Mouse (Mus musculus): ENCODE data around the gene Fdxr. TPM values are rescaled to one million over a fixed set of nuclear protein-coding genes. Genes with fewer than 3 reads are reported as not detected.

The Fdxr gene
- total and polyA plus RNA-seq, 2 experiments from 2014 or later: 16.4 to 22.6 TPM

DNA sequence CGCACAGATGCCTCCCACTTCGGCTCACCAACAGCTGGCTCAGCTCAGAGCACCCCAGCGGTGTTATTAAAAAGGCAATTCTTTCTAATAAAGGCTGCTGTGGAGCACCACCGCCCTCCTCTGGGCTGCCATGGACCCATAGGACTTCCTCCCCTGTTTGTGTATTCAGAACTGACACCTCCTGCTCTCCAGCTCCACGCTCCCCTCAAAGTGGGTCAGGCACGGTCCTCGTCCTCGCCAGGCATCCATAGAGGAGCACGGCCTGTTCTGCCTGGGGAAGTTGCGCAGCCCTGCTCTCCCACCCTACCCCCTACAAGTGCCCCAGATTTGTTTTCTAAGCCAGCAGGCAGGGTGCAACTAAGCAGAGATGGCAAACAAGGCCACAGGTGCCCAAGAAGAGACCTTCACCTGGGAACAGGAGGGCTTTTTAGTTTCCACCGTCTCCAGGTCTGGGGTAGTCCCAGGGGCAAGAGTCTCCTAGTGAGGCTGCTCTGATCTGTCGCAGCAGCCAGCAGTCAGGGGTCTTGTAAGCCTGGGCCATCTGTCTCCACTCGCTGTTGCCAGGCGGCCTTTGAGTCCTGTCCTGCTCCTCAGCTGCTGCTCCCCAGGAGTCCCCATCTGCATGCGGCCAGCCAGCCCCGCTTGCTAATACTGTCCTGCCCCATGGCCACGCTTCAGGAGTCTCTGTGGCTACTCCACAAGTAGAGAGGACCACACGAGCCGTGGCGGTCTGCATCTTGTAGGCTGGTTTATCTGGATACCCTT, 43.1 kb downstream of the Fdxr start:
- ATAC-seq (peak; percentile 62), DNase-seq (ENCODE audit: low spot score) (peak; percentile 70)
- Histone ChIP-seq H3K27ac (peak overlapping the region; percentile 63), H3K9me3 (ENCODE audit: low read length) (no peaks in the 10 kb centered on the region), H3K4me2 (ENCODE audit: low read depth, low read length) (no peak overlapping the region), H3K27me3 (ENCODE audit: insufficient read depth, low read length) (no peaks in the 10 kb centered on the region), H3K9ac (replicated peaks; ENCODE audit: low read length) (no peak overlapping the region; the same call in 1 of the 2 replicates), H3K4me3 (ENCODE audit: low read length) (no peak overlapping the region), H3K36me3 (ENCODE audit: insufficient read depth, low read length) (no peaks in the 10 kb centered on the region), H3K4me1 (ENCODE audit: insufficient read depth, low read length) (peaks cover 29% of the 10 kb centered on the region; the same call in 1 of the 2 replicates)
- 33% methylated on average over 20 of the region's 20 CpGs for WGBS
- peak; percentile 56 for TF ChIP-seq CTCF (IDR thresholded peaks at IDR 0.05; ENCODE audit: low read depth)

DNA sequence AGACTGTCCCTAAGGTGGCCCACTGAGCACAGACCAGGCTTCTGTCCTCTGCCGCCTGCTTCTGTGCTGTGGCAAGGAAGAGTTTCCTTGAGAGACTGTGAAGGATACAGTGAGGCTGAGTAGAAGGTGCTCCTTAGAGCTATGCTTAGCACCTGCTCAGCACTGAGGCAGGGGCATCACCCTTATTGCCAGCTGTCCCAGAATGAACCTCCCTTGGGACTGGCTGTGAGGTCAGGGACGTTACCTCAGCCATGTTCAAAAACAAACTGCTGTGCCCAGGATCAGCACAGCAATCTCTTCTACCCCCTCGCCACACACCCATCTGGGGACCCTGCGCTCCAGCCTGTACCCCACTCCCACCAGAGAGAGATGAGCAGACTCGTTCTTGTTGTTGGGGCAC, 44.0 kb downstream of the Fdxr start:
- TF ChIP-seq CTCF (IDR thresholded peaks at IDR 0.05; ENCODE audit: low read depth): no peak
- Histone ChIP-seq H3K4me3 (ENCODE audit: low read length) (no peak overlapping the region), H3K36me3 (ENCODE audit: insufficient read depth, low read length) (no peaks in the 10 kb centered on the region), H3K9me3 (ENCODE audit: low read length) (no peaks in the 10 kb centered on the region), H3K27me3 (ENCODE audit: insufficient read depth, low read length) (no peaks in the 10 kb centered on the region), H3K4me1 (ENCODE audit: insufficient read depth, low read length) (peaks cover 32% of the 10 kb centered on the region; the same call in 1 of the 2 replicates), H3K4me2 (ENCODE audit: low read depth, low read length) (no peak overlapping the region), H3K27ac (no peak overlapping the region), H3K9ac (replicated peaks; ENCODE audit: low read length) (no peak overlapping the region; the same call in 1 of the 2 replicates)
- DNase-seq (ENCODE audit: low spot score) (no peak), ATAC-seq (no peak)
- 62% methylated on average over 5 of the region's 5 CpGs for WGBS

DNA sequence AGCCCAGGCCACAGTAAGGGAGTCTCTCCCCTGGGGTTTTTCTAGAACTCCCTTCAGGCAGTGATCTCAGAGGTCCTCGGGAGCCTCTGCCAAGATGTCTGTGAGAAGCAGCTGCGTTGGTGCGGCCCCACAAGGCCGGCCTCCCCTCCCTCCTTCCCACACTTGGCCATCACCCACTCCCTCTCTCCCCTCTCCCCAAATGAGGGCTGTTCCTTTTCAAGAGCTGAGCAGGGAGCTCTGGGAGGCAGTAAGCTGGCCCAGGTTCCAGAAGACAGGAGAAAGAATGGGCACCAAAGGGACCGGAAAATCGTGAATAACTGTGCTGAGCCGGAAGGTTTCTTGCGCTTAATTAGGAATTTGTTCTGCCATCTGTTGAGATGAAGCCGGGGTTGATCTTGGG, 44.9 kb downstream of the Fdxr start:
- ATAC-seq (0 out of 2 replicates have a peak, but pooled peaks have one; percentile 16), DNase-seq (ENCODE audit: low spot score) (peak; percentile 59)
- no peak for TF ChIP-seq CTCF (IDR thresholded peaks at IDR 0.05; ENCODE audit: low read depth)
- 22% methylated on average over 9 of the region's 9 CpGs for WGBS
- Histone ChIP-seq H3K4me2 (ENCODE audit: low read depth, low read length) (no peak overlapping the region), H3K9me3 (ENCODE audit: low read length) (no peaks in the 10 kb centered on the region), H3K4me3 (ENCODE audit: low read length) (no peak overlapping the region), H3K27ac (peak overlapping the region; percentile 21), H3K4me1 (ENCODE audit: insufficient read depth, low read length) (peaks cover 37% of the 10 kb centered on the region), H3K36me3 (ENCODE audit: insufficient read depth, low read length) (no peaks in the 10 kb centered on the region), H3K27me3 (ENCODE audit: insufficient read depth, low read length) (no peaks in the 10 kb centered on the region), H3K9ac (replicated peaks; ENCODE audit: low read length) (no peak overlapping the region)

DNA sequence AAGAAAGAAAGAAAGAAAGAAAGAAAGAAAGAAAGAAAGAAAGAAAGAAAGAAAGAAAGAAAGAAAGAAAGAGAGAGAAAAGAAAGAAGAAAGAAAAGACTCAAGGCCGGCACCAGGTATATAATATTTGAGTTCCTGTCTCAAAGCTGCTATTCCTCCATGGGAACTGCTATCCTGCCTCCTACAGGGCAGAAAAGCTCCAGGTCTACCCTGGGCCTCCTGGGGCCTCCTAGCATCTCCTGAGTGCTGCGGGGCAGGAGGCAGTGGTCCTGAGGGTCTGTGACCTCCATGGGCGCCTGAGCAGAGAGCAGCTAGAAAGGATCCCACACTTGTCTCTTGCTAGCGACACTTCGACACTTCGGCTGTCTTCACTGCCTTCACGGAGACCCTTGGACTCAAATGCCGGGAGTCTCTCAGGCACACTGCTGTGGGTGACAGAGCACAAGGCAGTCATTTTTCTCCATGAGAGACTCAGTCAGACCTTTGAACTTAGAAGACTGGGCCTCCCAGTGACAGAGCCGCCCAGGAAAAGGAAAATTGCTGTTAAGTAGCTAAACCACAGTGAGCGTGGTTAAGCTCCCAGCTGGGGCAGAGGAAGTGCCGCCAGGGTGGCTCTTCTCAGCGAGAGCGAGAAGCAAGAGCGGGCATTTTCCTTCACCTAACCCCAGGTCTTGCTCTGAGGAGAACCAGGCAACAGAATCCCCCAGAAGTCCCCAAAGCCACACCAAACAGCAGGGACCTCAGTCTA, 45.5 kb downstream of the Fdxr start:
- 49% methylated on average over 14 of the region's 14 CpGs for WGBS
- no peak for TF ChIP-seq CTCF (IDR thresholded peaks at IDR 0.05; ENCODE audit: low read depth)
- DNase-seq (ENCODE audit: low spot score): no peak
- H3K9me3 ChIP-seq (ENCODE audit: low read length): no peaks in the 10 kb centered on the region
- H3K27me3 ChIP-seq (ENCODE audit: insufficient read depth, low read length): no peaks in the 10 kb centered on the region
- H3K36me3 ChIP-seq (ENCODE audit: insufficient read depth, low read length): no peaks in the 10 kb centered on the region
- no peak overlapping the region for H3K4me2 ChIP-seq (ENCODE audit: low read depth, low read length)
- H3K9ac ChIP-seq (replicated peaks; ENCODE audit: low read length): no peak overlapping the region
- ATAC-seq: no peak
- H3K27ac ChIP-seq: peak overlapping the region; percentile 21
- H3K4me3 ChIP-seq (ENCODE audit: low read length): no peak overlapping the region
- H3K4me1 ChIP-seq (ENCODE audit: insufficient read depth, low read length): peaks cover 43% of the 10 kb centered on the region

DNA sequence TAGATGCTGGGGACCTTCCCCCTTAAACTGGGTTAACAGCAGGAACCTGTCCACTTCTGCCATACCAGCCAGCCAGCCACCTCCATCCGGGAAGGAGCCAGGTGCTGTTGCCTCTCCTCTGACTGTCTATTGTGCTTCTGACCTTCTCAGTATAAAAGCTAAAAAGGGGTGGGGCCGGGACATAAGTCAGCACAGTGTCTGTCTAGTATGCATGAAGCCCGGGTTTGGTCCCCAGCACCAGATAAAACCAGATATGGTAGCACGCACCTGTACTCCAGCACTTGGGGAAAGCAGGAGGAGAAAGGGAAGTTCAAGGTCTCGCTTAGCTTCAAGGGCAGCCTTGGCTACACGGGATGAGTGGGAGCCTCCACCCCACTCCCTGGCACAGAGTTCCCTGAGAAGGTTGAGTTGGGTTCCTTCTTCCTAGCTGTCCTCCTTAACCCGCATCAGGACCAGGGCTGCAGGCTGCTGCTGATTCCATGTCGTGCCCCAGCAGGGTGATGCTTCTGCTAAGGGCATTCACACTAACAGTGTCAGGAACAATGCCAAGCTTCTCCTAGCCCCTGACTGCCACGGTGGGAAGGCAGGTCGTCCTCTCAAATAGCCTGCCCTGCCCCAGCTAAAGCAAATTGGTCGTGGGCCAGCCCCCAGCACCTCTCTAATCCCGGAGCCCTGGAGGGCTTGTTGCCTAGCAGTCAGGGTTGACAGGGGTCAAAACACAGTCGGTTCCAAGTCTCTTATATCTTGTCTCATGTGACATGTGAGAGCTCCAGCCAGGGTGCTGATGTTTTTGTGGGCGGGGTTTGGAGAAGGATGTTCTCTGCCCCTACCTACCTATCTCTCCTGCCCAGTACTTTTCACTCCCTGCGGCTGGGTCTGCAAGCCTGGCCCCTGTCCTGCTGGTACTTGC, 47.6 kb downstream of the Fdxr start:
- no peak for TF ChIP-seq CTCF (IDR thresholded peaks at IDR 0.05; ENCODE audit: low read depth)
- 50% methylated on average over 15 of the region's 15 CpGs for WGBS
- no peaks in the 10 kb centered on the region for H3K36me3 ChIP-seq (ENCODE audit: insufficient read depth, low read length)
- no peaks in the 10 kb centered on the region for H3K9me3 ChIP-seq (ENCODE audit: low read length)
- DNase-seq (ENCODE audit: low spot score) (no peak), ATAC-seq (no peak)
- H3K27me3 ChIP-seq (ENCODE audit: insufficient read depth, low read length): no peaks in the 10 kb centered on the region
- no peak overlapping the region for H3K4me2 ChIP-seq (ENCODE audit: low read depth, low read length)
- no peak overlapping the region for H3K9ac ChIP-seq (replicated peaks; ENCODE audit: low read length)
- H3K27ac ChIP-seq: no peak overlapping the region
- H3K4me1 ChIP-seq (ENCODE audit: insufficient read depth, low read length): peaks cover 52% of the 10 kb centered on the region
- H3K4me3 ChIP-seq (ENCODE audit: low read length): no peak overlapping the region

DNA sequence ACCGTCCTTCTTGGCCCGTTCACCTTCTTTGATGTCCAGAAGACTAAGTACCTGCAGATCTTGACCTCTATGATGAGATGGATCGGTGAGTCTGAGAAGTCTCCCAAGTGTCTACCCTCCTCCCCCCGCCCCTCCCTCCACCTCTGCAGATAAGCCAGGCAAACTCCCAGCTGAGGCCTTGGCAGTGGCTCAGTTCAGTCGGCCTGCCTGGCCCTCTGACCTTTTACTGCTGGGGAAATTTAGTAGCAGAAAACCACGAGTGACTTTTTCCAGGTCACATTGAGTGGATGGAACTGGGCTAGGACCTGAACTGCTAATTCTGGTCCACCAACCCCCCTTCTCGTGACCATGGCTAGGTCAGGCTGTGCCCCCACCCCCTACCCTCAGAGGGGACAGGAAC, 48.4 kb downstream of the Fdxr start:
- WGBS: 64% methylated on average over 7 of the region's 7 CpGs
- H3K9me3 ChIP-seq (ENCODE audit: low read length): no peaks in the 10 kb centered on the region
- no peaks in the 10 kb centered on the region for H3K36me3 ChIP-seq (ENCODE audit: insufficient read depth, low read length)
- no peak overlapping the region for H3K4me3 ChIP-seq (ENCODE audit: low read length)
- DNase-seq (ENCODE audit: low spot score) (no peak), ATAC-seq (no peak)
- no peak overlapping the region for H3K4me2 ChIP-seq (ENCODE audit: low read depth, low read length)
- TF ChIP-seq CTCF (IDR thresholded peaks at IDR 0.05; ENCODE audit: low read depth): no peak
- no peaks in the 10 kb centered on the region for H3K27me3 ChIP-seq (ENCODE audit: insufficient read depth, low read length)
- H3K27ac ChIP-seq: no peak overlapping the region
- peaks cover 44% of the 10 kb centered on the region for H3K4me1 ChIP-seq (ENCODE audit: insufficient read depth, low read length)
- no peak overlapping the region for H3K9ac ChIP-seq (replicated peaks; ENCODE audit: low read length)
